Mouse (Mus musculus): ENCODE data around the gene Pfdn6.

The Pfdn6 gene

GRCm38 (mm10) chr17:33930280-33931158 lies 9.6 kb downstream of the Pfdn6 start:
- peak; percentile 98 for DNase-seq

GRCm38 (mm10) chr17:33929371-33930279 lies 10.5 kb downstream of the Pfdn6 start, which contains the start of gene Rgl2:
Gene Rgl2 (plus strand): TSS chr17:33929543.
- peak; percentile 99 for DNase-seq

DNA sequence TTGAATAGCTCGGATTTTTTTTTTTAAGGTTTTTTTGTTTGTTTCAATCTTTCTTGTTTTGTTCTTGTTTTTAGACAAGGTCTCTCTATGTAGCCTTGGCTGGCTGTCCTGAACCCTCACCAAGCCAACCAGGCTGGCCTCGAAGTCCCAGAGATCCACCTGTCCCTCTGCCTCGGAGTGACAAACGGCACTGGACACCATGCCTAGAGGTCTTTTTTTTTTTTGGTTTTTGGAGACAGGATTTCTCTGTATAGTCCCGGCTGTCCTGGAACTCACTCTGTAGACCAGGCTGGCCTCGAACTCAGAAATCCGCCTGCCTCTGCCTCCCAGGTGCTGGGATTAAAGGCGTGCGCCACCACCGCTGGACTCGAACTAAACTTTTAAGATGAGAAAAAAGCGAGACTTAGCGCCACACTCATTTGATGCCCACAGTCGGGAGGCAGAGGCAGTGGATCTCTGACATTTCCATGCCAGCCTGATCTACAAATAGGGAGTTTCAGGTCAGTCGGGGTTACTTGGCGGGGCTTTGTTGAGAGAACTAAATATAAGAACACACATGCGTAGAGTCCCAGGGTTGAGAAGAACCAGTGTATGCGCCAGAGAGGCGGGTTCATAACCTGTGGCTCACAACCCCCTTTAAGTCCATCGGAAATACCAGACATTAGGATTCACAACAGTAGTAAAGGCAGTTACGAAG lies 11.7 kb downstream of the Pfdn6 start:
- peak; percentile 92 for DNase-seq

GRCm38 (mm10) chr17:33926207-33926932 lies 13.8 kb downstream of the Pfdn6 start:
- DNase-seq: peak; percentile 91

GRCm38 (mm10) chr17:33925406-33926116 lies 14.6 kb downstream of the Pfdn6 start:
- peak; percentile 92 for DNase-seq

GRCm38 (mm10) chr17:33924577-33925283 lies 15.4 kb downstream of the Pfdn6 start:
- no peak for DNase-seq

GRCm38 (mm10) chr17:33921361-33921760 lies 18.8 kb downstream of the Pfdn6 start:
- DNase-seq: peak; percentile 90

- peak; percentile 98 for DNase-seq
These were observed 19.7 kb downstream of the Pfdn6 start for GRCm38 (mm10) chr17:33920282-33921097.

DNA sequence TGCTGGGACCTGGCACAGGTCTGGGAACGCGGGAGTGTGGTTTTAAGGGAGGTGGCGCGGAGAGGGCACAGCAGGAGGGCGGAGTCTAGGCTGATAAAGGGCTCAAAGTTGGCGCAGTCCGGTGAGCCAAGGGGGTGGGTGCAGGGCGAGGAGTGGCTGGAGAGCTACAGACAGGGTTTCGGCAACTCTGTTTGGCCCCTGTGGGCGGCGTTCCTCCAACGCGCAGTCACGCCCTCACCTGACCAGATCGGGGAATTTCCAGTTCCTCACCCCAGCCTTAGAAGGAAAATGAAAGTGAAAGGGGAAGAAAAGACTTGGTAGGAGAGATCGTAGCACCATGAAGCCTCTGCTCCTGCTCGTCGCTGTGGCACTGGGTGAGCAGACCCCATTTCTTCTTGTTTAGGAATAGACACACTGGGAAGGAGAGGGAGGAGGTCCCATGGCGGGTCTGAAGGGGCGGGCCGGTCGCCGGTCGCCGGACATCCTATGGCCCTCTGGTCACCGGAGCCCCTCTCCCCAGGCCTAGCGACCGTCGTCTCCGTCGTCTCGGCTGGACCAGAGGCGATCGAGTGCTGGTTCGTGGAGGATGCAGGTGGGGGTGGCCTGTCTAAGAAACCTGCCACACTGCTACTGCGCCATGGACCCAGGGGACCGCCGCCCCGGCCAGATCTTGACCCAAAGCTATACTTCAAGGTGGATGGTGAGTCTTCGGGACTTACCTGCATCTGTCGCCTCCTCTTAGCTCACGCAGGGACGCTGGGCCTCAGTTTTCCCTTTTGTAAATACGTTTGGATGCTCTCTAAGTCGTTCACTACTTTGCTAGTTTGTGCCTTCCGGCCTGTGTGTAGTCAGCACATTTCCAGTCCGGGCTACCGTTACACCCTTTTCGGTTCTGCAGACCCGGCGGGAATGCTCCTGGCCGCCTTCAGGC lies 20.5 kb downstream of the Pfdn6 start:
- DNase-seq: peak; percentile 99

DNA sequence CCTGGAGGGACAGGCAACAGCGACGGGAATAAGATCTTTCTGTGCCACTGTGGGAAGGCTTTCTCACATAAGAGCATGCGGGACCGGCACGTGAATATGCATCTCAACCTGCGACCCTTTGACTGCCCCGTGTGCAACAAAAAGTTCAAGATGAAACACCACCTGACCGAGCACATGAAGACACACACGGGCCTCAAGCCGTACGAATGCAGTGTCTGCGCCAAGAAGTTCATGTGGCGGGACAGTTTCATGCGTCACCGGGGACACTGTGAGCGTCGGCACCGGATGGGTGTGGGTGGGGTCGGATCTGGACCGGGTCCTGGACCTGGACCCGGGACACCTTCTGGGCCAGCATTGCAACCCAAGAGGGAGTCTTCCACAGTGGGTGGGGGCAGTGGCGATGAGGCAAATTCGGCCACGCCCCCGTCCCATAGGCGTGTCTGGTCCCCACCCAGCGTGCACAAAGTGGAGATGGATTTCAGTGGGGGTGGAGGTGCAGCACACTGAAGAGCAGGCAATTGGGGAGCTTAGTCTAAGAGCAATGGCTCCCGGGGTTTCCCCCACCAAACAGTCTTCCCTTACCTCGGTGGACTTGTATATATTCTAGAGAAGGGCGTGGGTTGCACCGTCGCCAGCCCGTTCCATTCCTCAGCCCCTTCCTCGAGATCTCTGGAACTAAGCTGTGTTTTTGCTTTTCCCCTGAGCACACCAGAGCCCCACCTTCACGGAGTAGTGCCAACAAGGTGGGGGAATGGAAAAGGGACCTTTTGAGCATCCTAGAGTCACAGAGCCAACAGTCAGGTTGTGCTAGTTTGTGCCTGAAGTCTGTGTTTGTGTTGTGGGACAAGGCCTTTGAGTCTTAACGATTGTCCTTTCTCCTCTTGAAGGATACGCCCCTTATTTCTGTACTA lies 21.6 kb downstream of the Pfdn6 start:
- peak; percentile 97 for DNase-seq

- peak; percentile 96 for DNase-seq
These were observed 22.4 kb downstream of the Pfdn6 start for GRCm38 (mm10) chr17:33917656-33918292.

- peak; percentile 96 for DNase-seq
These were observed 23.1 kb downstream of the Pfdn6 start for GRCm38 (mm10) chr17:33916847-33917655.

DNA sequence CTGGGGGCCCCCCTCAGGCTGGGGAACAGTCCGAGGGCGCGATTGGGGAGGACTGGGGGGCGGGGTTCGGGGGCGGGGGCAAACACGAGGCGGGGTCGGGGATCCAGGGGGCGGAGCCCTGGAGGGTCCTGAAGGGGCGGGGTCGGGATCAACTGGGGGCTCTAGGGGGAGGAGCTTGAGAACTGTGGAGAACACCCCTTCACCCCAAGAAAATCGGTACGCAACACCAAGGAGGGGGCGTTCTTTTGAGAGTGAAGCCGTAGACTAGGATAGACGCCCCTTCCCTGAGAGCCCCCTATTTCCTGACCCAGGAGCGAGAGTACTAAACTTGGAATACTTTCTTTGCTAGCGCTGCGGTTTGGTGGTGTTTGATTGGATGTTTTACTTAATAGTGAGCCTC lies 23.8 kb downstream of the Pfdn6 start:
- DNase-seq: peak; percentile 98

DNA sequence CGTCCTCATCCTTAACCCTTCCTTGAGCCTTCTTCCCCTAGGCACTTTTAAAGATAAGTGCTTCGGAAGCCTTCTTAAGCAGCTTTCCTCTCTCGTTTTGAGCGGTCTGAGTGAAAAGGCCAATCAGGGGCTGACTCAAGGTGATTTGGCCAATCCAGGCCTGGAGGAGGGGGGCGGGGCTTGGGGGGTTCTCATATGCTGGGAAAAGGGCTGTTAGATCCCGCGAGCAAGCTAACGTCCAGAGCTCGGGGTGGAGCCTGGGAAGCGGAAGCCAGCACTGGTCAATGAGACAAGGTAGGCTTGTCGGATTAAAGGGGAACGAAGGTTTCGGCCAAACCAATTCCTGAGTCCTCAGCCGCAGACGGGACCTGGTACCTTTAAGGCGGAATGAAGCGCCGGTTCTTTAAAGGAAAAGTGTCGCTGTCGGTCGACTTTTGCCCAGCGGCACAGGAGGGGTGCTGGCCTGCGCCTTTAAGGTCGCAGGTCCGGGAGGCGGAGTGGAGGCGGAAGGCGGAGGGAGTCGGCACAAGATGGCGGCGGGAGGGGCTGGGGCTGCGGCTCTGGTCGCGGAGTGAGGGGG lies 24.4 kb downstream of the Pfdn6 start, which contains the start of the genes Tapbp and Zbtb22:
TSS of gene Tapbp (plus strand) at position 229 of the 580 bp plus-strand sequence.
TSS of gene Zbtb22 (plus strand) at position 234 of the 580 bp plus-strand sequence.
- peak; percentile 100 for DNase-seq

DNA sequence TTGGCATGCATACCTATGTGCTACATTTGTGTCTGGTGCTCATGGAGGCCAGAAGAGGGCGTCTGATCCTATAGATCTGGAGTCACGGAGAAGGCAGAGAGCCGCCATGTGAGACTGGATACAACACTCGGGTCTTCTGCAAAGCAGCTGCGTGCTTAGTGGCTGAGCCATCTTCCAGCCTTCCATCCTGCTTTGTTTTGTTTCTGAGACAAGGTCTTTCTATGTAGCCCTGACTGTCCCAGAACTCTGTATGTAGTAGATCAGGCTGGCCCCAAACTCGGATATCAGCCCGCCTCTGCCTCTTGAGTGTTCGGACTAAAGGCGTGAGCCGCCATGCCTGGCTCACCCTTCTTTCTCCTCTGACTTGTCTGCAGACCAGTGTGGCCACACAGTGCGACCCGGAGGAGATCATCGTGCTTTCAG lies 25.2 kb downstream of the Pfdn6 start:
- DNase-seq: peak; percentile 95

- DNase-seq: peak; percentile 90
These were observed 26.2 kb downstream of the Pfdn6 start for GRCm38 (mm10) chr17:33913905-33914304.

All from heart, adult 11 months (tissue).